Mouse (Mus musculus): ENCODE results near the gene Ctrb1. TPM values are rescaled to one million over a fixed set of nuclear protein-coding genes. Genes with fewer than 3 reads are reported as not detected.
A peak's percentile ranks its signal among the peaks of the same experiment; 100 is the strongest.

Ctrb1 gene
- polyA plus RNA-seq (2015; fragmentation: Nextera tagmentation; extraction: Ambion mirVana) = 0.45 and 5.2 TPM in 2 replicates

GRCm38 (mm10) chr8:111690960-111691445 lies at the start of gene Ctrb1:
Gene Ctrb1 (minus strand): TSS chr8:111691010.
- no peaks in the 10 kb centered on the region for H3K9me3 ChIP-seq (replicated peaks)
- H3K4me2 ChIP-seq = no peak within 1 kb of the TSS
- H3K9ac ChIP-seq = no peak within 1 kb of the TSS
- H3K27me3 ChIP-seq = no peaks in the 10 kb centered on the region
- H3K4me1 ChIP-seq = peaks cover 8% of the 10 kb centered on the region
- H3K36me3 ChIP-seq = no peaks in the 10 kb centered on the region
- H3K4me3 ChIP-seq (replicated peaks) = no peak within 1 kb of the TSS
- ATAC-seq (replicated peaks; ENCODE audit: low FRiP score) = no peak
- no peak within 1 kb of the TSS for H3K27ac ChIP-seq
- WGBS = 80% methylated on average over 2 of the region's 2 CpGs

- no peak overlapping the region for H3K9ac ChIP-seq
- ATAC-seq (replicated peaks; ENCODE audit: low FRiP score) = no peak
Measured at GRCm38 (mm10) chr8:111740301-111740711, 49.5 kb upstream of the Ctrb1 start.

GRCm38 (mm10) chr8:111739604-111740003 lies 48.8 kb upstream of the Ctrb1 start:
- H3K4me3 ChIP-seq (replicated peaks) = no peak overlapping the region
- ATAC-seq (replicated peaks; ENCODE audit: low FRiP score) = no peak
- WGBS = 48% methylated on average over 7 of the region's 7 CpGs
- no peak overlapping the region for H3K9ac ChIP-seq
- H3K27ac ChIP-seq = peak overlapping the region; percentile 87
- peaks cover 81% of the 10 kb centered on the region for H3K4me1 ChIP-seq
- H3K9me3 ChIP-seq (replicated peaks) = no peaks in the 10 kb centered on the region
- no peaks in the 10 kb centered on the region for H3K36me3 ChIP-seq
- peak overlapping the region; percentile 79; the same call in 1 of the 2 replicates for H3K4me2 ChIP-seq
- no peaks in the 10 kb centered on the region for H3K27me3 ChIP-seq

More at GRCm38 (mm10) chr8:111740301-111740711, 49.5 kb upstream of the Ctrb1 start:
- H3K27me3 ChIP-seq = no peaks in the 10 kb centered on the region
- no peak overlapping the region for H3K4me3 ChIP-seq (replicated peaks)
- H3K4me2 ChIP-seq = peak overlapping the region; percentile 79; the same call in 1 of the 2 replicates
- H3K36me3 ChIP-seq = no peaks in the 10 kb centered on the region
- peaks cover 81% of the 10 kb centered on the region for H3K4me1 ChIP-seq
- WGBS = 67% methylated on average over 7 of the region's 7 CpGs
- no peaks in the 10 kb centered on the region for H3K9me3 ChIP-seq (replicated peaks)
- peak overlapping the region; percentile 87 for H3K27ac ChIP-seq

GRCm38 (mm10) chr8:111738867-111739266 lies 48.1 kb upstream of the Ctrb1 start:
- no peaks in the 10 kb centered on the region for H3K27me3 ChIP-seq
- 0 out of 2 replicates have a peak overlapping the region, but pooled peaks have one; percentile 3 for H3K4me2 ChIP-seq
- H3K9me3 ChIP-seq (replicated peaks) = no peaks in the 10 kb centered on the region
- H3K27ac ChIP-seq = peak overlapping the region; percentile 87; the same call in 1 of the 2 replicates
- H3K4me1 ChIP-seq = peaks cover 81% of the 10 kb centered on the region
- no peak overlapping the region for H3K9ac ChIP-seq
- no peak overlapping the region for H3K4me3 ChIP-seq (replicated peaks)
- no peaks in the 10 kb centered on the region for H3K36me3 ChIP-seq
- WGBS = 67% methylated on average over 6 of the region's 6 CpGs
- ATAC-seq (replicated peaks; ENCODE audit: low FRiP score) = no peak

GRCm38 (mm10) chr8:111736321-111736720 lies 45.5 kb upstream of the Ctrb1 start:
- Histone ChIP-seq H3K27me3 (no peaks in the 10 kb centered on the region), H3K36me3 (no peaks in the 10 kb centered on the region), H3K9me3 (replicated peaks) (no peaks in the 10 kb centered on the region), H3K9ac (no peak overlapping the region; the same call in 1 of the 2 replicates), H3K27ac (peak overlapping the region; percentile 85), H3K4me2 (no peak overlapping the region), H3K4me1 (peaks cover 82% of the 10 kb centered on the region), H3K4me3 (replicated peaks) (no peak overlapping the region)
- WGBS = 34% methylated on average over 7 of the region's 7 CpGs
- no peak for ATAC-seq (replicated peaks; ENCODE audit: low FRiP score)

- H3K36me3 ChIP-seq = no peaks in the 10 kb centered on the region
- H3K4me3 ChIP-seq (replicated peaks) = no peak overlapping the region
- H3K27ac ChIP-seq = peak overlapping the region; percentile 85
- H3K4me1 ChIP-seq = peaks cover 82% of the 10 kb centered on the region
- ATAC-seq (replicated peaks; ENCODE audit: low FRiP score) = no peak
- WGBS = 62% methylated on average over 4 of the region's 4 CpGs
- no peaks in the 10 kb centered on the region for H3K27me3 ChIP-seq
- no peak overlapping the region; the same call in none of the 2 replicates for H3K9ac ChIP-seq
- peak overlapping the region; percentile 73; the same call in 1 of the 2 replicates for H3K4me2 ChIP-seq
- no peaks in the 10 kb centered on the region for H3K9me3 ChIP-seq (replicated peaks)
Measured at GRCm38 (mm10) chr8:111735791-111736190, 45.0 kb upstream of the Ctrb1 start.

GRCm38 (mm10) chr8:111735335-111735761 lies 44.5 kb upstream of the Ctrb1 start:
- Histone ChIP-seq H3K4me2 (peak overlapping the region; percentile 73), H3K9ac (no peak overlapping the region; the same call in 1 of the 2 replicates), H3K27ac (peak overlapping the region; percentile 85), H3K4me1 (peaks cover 82% of the 10 kb centered on the region), H3K9me3 (replicated peaks) (no peaks in the 10 kb centered on the region), H3K4me3 (replicated peaks) (no peak overlapping the region), H3K27me3 (no peaks in the 10 kb centered on the region), H3K36me3 (no peaks in the 10 kb centered on the region)
- WGBS = 42% methylated on average over 8 of the region's 8 CpGs
- ATAC-seq (replicated peaks; ENCODE audit: low FRiP score) = no peak

GRCm38 (mm10) chr8:111734244-111734960 lies 43.6 kb upstream of the Ctrb1 start:
- Histone ChIP-seq H3K9ac (no peak overlapping the region), H3K36me3 (no peaks in the 10 kb centered on the region), H3K4me2 (peak overlapping the region; percentile 73), H3K9me3 (replicated peaks) (no peaks in the 10 kb centered on the region), H3K4me3 (replicated peaks) (no peak overlapping the region), H3K27me3 (no peaks in the 10 kb centered on the region), H3K4me1 (peaks cover 82% of the 10 kb centered on the region), H3K27ac (peak overlapping the region; percentile 85)
- WGBS = 47% methylated on average over 6 of the region's 6 CpGs
- no peak for ATAC-seq (replicated peaks; ENCODE audit: low FRiP score)

GRCm38 (mm10) chr8:111733581-111734243 lies 42.9 kb upstream of the Ctrb1 start:
- peak; percentile 17 for ATAC-seq (replicated peaks; ENCODE audit: low FRiP score)
- H3K9ac ChIP-seq = 0 out of 2 replicates have a peak overlapping the region, but pooled peaks have one; percentile 29
- H3K36me3 ChIP-seq = no peaks in the 10 kb centered on the region
- H3K27ac ChIP-seq = peak overlapping the region; percentile 85
- 7% methylated on average over 5 of the region's 5 CpGs for WGBS
- peak overlapping the region; percentile 73 for H3K4me2 ChIP-seq
- H3K4me1 ChIP-seq = peaks cover 82% of the 10 kb centered on the region
- H3K4me3 ChIP-seq (replicated peaks) = no peak overlapping the region; the same call in 1 of the 2 replicates
- no peaks in the 10 kb centered on the region for H3K9me3 ChIP-seq (replicated peaks)
- H3K27me3 ChIP-seq = no peaks in the 10 kb centered on the region

- no peaks in the 10 kb centered on the region for H3K36me3 ChIP-seq
- H3K27me3 ChIP-seq = no peaks in the 10 kb centered on the region
- peak overlapping the region; percentile 73 for H3K4me2 ChIP-seq
- H3K9me3 ChIP-seq (replicated peaks) = no peaks in the 10 kb centered on the region
- peak overlapping the region; percentile 11 for H3K9ac ChIP-seq
- peak overlapping the region; percentile 68 for H3K4me3 ChIP-seq (replicated peaks)
- 0 out of 2 replicates have a peak, but pooled peaks have one; percentile 0 for ATAC-seq (replicated peaks; ENCODE audit: low FRiP score)
- H3K4me1 ChIP-seq = peaks cover 91% of the 10 kb centered on the region
- H3K27ac ChIP-seq = peak overlapping the region; percentile 85
- WGBS = 24% methylated on average over 10 of the region's 10 CpGs
Measured at GRCm38 (mm10) chr8:111732406-111733085, 41.7 kb upstream of the Ctrb1 start.

GRCm38 (mm10) chr8:111732004-111732403 lies 41.2 kb upstream of the Ctrb1 start:
- H3K27me3 ChIP-seq = no peaks in the 10 kb centered on the region
- H3K27ac ChIP-seq = peak overlapping the region; percentile 85
- peaks cover 95% of the 10 kb centered on the region for H3K4me1 ChIP-seq
- under 1% methylated on average over 37 of the region's 41 CpGs for WGBS
- H3K36me3 ChIP-seq = no peaks in the 10 kb centered on the region
- peak overlapping the region; percentile 73 for H3K4me2 ChIP-seq
- no peaks in the 10 kb centered on the region for H3K9me3 ChIP-seq (replicated peaks)
- peak; percentile 93 for ATAC-seq (replicated peaks; ENCODE audit: low FRiP score)
- H3K4me3 ChIP-seq (replicated peaks) = peak overlapping the region; percentile 68
- peak overlapping the region; percentile 76 for H3K9ac ChIP-seq

Measured in kidney, embryonic 15.5 days (tissue).